Mouse (Mus musculus) cerebellum, adult 11-12 months (tissue): ENCODE data around the gene Erbb3.
"Not testable (repeated sequence)": the region's sequence is repeated elsewhere in the genome, so short reads cannot be mapped to it uniquely, and the experiment has no call there.

ENCODE experiments used
- DNase-seq: peaks from one replicate; pipeline ENCODE4 v3.0.0; 2022

Gene Erbb3

GRCm38 (mm10) chr10:128589464-128590192 lies at the start of gene Erbb3:
TSS of gene Erbb3 (minus strand) at chr10:128589652.
- no peak for DNase-seq

GRCm38 (mm10) chr10:128637011-128637410 lies 47.6 kb upstream of the Erbb3 start:
- no peak for DNase-seq

GRCm38 (mm10) chr10:128636561-128636960 lies 47.1 kb upstream of the Erbb3 start:
- DNase-seq = no peak

GRCm38 (mm10) chr10:128635697-128636096 lies 46.2 kb upstream of the Erbb3 start:
- no peak for DNase-seq

GRCm38 (mm10) chr10:128631571-128631970 lies 42.1 kb upstream of the Erbb3 start:
- no peak for DNase-seq

GRCm38 (mm10) chr10:128630306-128630705 lies 40.9 kb upstream of the Erbb3 start:
- not testable (repeated sequence) for DNase-seq

- DNase-seq = no peak
These were observed 40.3 kb upstream of the Erbb3 start for GRCm38 (mm10) chr10:128629746-128630145.

- DNase-seq = peak; percentile 58
These were observed 38.2 kb upstream of the Erbb3 start for GRCm38 (mm10) chr10:128627398-128628317.

GRCm38 (mm10) chr10:128626311-128627310 lies 37.2 kb upstream of the Erbb3 start, which contains the start of gene Rps26:
TSS of gene Rps26 (minus strand) at chr10:128626747.
- peak; percentile 95 for DNase-seq

GRCm38 (mm10) chr10:128625287-128625894 lies 35.9 kb upstream of the Erbb3 start:
- DNase-seq = no peak

GRCm38 (mm10) chr10:128623106-128623613 lies 33.7 kb upstream of the Erbb3 start:
- DNase-seq = not testable (repeated sequence)

GRCm38 (mm10) chr10:128622702-128623101 lies 33.2 kb upstream of the Erbb3 start:
- no peak for DNase-seq

GRCm38 (mm10) chr10:128621986-128622520 lies 32.6 kb upstream of the Erbb3 start:
- DNase-seq = no peak

GRCm38 (mm10) chr10:128620241-128620640 lies 30.8 kb upstream of the Erbb3 start:
- DNase-seq = no peak

- not testable (repeated sequence) for DNase-seq
These were observed 29.7 kb upstream of the Erbb3 start for GRCm38 (mm10) chr10:128619148-128619547.

GRCm38 (mm10) chr10:128618570-128618969 lies 29.1 kb upstream of the Erbb3 start:
- no peak for DNase-seq

GRCm38 (mm10) chr10:128615798-128616448 lies 26.5 kb upstream of the Erbb3 start:
- not testable (repeated sequence) for DNase-seq

- no peak for DNase-seq
These were observed 25.5 kb upstream of the Erbb3 start for GRCm38 (mm10) chr10:128614934-128615333.

- DNase-seq = not testable (repeated sequence)
These were observed 24.4 kb upstream of the Erbb3 start for GRCm38 (mm10) chr10:128613820-128614219.

GRCm38 (mm10) chr10:128613154-128613440 lies 23.6 kb upstream of the Erbb3 start:
- DNase-seq = no peak
